Mouse (Mus musculus) brown adipose tissue, adult 24 weeks (tissue): ENCODE measurements around the gene Hmga2. TPM values are rescaled to one million over a fixed set of nuclear protein-coding genes. Genes with fewer than 3 reads are reported as not detected.

Experiments
- H3K27ac ChIP-seq: fragments of 200-500 bp; replicated peaks from 2 replicates; pipeline ENCODE4 v1.5.1; 2012; ENCODE audit warnings: low read depth, mild to moderate bottlenecking, low read length
- H3K4me1 ChIP-seq: fragments of 200-500 bp; 2 replicates; pipeline ENCODE4 v1.6.1; 2012; ENCODE audit warnings: low read length, mixed read lengths; ENCODE audit not compliant: control insufficient read depth, insufficient read depth, insufficient read length
- H3K4me3 ChIP-seq: fragments of 200-500 bp; 2 replicates; pipeline ENCODE4 v1.5.1; 2012; ENCODE audit warnings: low read depth, mild to moderate bottlenecking, low read length, moderate library complexity; ENCODE audit not compliant: insufficient read depth
- polyA plus RNA-seq: library from polyadenylated mRNA; stranded (reverse); fragments of >200 nt; gene quantifications from 2 replicates; pipeline ENCODE4 v1.2.4, GENCODE M21; 2012; ENCODE audit not compliant: missing spikeins, insufficient read depth, insufficient read length

The Hmga2 gene
- polyA plus RNA-seq: not detected in 2 replicates

DNA sequence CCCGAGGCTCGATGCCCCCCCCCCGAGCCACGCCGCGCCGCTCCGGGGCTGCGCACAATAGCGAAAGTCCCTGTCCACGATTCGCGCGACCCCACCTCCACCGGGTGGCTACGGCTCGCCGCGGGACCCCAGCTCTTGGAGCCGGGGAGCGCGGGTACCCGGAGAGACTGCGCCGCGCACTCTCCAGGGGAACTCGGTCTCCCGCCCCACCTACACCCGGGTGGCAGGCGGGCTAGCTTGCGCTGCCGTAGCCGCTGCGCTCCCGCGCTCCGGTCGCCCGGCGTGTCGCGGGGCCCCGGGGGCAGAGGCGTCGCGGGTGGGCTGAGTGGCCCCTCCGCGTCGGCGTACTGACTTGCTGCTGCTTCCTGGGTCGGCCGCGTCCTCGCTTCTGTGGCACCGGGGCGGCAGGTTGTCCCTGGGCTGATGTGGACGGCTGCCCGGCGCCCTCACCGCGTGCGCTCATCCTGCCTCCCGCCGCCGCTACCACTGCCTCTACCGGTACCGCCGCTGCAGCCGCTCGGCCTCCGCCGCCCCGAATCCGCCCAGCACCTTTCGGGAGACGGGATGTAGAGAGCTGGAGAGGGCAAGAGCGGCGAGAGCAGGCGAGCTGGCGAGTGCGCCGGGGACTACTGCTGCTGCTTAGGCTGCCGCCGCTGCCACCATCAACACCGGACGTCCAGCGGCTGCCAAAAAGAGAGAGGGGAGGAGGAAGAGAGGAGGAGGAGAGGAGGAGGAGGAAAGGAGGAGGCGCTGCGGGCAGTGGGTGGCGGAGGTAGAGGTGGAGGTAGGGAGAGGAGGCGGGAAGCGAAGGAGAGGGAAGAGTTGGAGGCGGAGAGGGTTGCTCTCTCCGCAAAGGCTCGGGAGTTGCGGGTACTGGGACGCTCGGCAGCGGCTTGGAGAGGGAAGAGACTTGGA lies at the start of gene Hmga2:
TSS of gene Hmga2 (minus strand) at position 869 of the 915 bp plus-strand sequence.
- Histone ChIP-seq H3K4me1 (peaks cover 13% of the 10 kb centered on the region), H3K4me3 (peak within 1 kb of the TSS; percentile 45), H3K27ac (no peak within 1 kb of the TSS)

- H3K4me1 ChIP-seq: no peaks in the 10 kb centered on the region
- H3K27ac ChIP-seq: no peak overlapping the region
- no peak overlapping the region for H3K4me3 ChIP-seq
These were observed 46.7 kb upstream of the Hmga2 start for GRCm38 (mm10) chr10:120522959-120523358.

GRCm38 (mm10) chr10:120521912-120522575 lies 45.8 kb upstream of the Hmga2 start:
- Histone ChIP-seq H3K27ac (no peak overlapping the region), H3K4me3 (no peak overlapping the region), H3K4me1 (no peaks in the 10 kb centered on the region)

GRCm38 (mm10) chr10:120516311-120516710 lies 40.0 kb upstream of the Hmga2 start:
- H3K4me3 ChIP-seq: no peak overlapping the region
- H3K4me1 ChIP-seq: no peaks in the 10 kb centered on the region
- no peak overlapping the region for H3K27ac ChIP-seq

DNA sequence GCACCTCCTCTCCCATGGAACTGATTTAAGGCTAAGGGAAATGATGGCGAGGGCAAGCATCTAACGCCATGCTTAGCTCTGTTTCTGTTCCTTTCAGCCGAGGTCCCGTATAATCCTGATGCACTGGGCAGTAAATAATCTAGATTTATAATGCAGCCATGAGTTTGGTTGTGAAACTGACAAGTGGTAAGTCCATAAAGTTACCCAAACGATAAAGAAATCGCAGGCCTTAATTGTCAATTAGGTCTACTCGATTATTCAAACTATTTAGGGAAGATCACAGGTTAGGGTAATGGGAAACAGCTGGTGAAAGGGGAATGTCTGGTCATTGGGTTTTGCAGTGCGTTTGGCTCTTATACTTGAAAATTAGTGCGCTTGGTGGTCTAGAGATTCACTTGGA lies 37.5 kb upstream of the Hmga2 start:
- no peaks in the 10 kb centered on the region for H3K4me1 ChIP-seq
- H3K4me3 ChIP-seq: no peak overlapping the region
- no peak overlapping the region for H3K27ac ChIP-seq

DNA sequence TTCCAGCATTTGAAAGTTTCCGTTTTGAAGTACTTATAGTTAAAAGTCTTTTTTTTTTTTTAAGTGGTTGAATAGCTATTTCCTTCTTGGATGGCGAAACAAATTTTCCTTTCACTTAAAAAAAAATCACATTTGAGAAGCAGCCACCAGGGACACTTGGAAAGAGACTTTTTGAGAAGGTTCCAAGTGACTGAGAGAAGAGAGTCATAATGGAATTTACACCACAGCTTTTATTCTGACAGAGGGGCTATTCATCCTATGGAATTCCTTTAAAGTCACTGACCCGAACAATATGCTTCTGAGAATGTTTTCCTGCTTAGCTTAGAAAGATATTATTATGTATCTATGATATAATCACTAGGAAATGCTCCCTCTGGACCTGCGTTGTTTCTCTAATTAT lies 36.7 kb upstream of the Hmga2 start:
- Histone ChIP-seq H3K27ac (no peak overlapping the region), H3K4me3 (no peak overlapping the region), H3K4me1 (no peaks in the 10 kb centered on the region)

DNA sequence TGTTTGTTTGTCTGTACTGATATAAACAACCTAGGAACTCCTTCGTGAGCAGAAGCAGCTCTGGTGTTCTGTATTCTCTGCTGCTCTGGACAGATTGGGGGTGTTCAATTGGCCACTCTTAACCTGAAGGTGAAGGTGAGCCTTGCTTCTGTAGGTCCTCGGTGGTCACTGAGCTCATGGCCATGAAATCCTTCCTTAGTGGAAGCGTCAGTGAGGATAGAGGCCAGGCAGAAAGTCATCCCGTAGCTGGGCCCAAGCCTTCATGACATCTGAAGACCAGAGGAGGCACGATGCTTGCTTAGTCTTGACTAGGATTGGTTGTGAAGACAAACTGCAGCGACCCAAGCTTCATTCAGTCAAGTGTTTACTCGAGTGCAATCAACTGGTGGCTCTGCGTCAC lies 35.9 kb upstream of the Hmga2 start:
- H3K4me1 ChIP-seq: no peaks in the 10 kb centered on the region
- H3K27ac ChIP-seq: no peak overlapping the region
- H3K4me3 ChIP-seq: no peak overlapping the region

GRCm38 (mm10) chr10:120503959-120504358 lies 27.7 kb upstream of the Hmga2 start:
- Histone ChIP-seq H3K27ac (no peak overlapping the region), H3K4me1 (no peaks in the 10 kb centered on the region), H3K4me3 (no peak overlapping the region)

GRCm38 (mm10) chr10:120500794-120501193 lies 24.5 kb upstream of the Hmga2 start:
- no peaks in the 10 kb centered on the region for H3K4me1 ChIP-seq
- H3K27ac ChIP-seq: no peak overlapping the region
- H3K4me3 ChIP-seq: no peak overlapping the region

DNA sequence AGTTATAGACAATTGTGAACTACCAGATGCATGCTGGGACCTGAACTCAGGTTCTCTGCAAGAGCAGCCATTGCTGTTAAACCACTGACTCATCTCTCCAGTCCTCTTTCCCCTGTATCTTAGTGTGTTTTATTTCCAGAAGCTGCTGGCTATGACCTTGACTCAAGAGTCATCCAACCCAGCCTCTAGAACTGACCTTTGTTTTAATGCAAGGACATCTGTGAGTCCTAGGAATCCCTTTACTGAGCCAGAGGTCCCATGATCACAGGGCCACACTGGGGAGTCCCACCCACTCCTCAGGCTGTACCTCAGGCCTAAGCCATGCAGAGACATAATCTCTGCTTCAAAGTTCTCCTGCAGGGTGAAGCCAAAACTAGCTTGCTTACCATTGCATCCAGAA lies 21.8 kb upstream of the Hmga2 start:
- H3K27ac ChIP-seq: no peak overlapping the region
- H3K4me1 ChIP-seq: no peaks in the 10 kb centered on the region
- no peak overlapping the region for H3K4me3 ChIP-seq

- H3K27ac ChIP-seq: no peak overlapping the region
- H3K4me1 ChIP-seq: no peaks in the 10 kb centered on the region
- H3K4me3 ChIP-seq: no peak overlapping the region
These were observed 18.4 kb upstream of the Hmga2 start for GRCm38 (mm10) chr10:120494653-120495052.

GRCm38 (mm10) chr10:120491477-120491876 lies 15.2 kb upstream of the Hmga2 start:
- H3K27ac ChIP-seq: no peak overlapping the region
- H3K4me1 ChIP-seq: no peaks in the 10 kb centered on the region
- no peak overlapping the region for H3K4me3 ChIP-seq

- H3K27ac ChIP-seq: no peak overlapping the region
- H3K4me1 ChIP-seq: no peaks in the 10 kb centered on the region
- H3K4me3 ChIP-seq: no peak overlapping the region
These were observed 13.3 kb upstream of the Hmga2 start for GRCm38 (mm10) chr10:120489611-120490010.

DNA sequence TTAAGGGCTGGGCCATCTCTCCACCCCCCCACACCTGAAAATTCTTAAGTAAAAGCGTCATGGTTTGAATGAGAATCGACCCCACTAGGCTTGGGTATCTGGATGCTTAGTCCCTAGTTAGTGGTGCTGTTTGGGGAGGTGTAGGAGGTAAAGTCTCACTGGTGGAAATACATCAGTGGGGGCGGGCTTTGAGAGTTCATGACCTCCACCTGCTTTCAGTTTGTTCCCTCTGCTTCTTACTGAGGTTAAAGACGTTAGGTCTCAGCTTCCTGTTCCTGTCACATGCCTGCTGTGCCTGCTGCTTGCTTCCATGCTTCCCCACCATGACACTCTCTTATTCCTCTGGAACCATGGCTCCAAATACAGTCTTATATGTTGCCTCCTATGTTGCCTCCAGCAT lies 12.3 kb upstream of the Hmga2 start:
- H3K27ac ChIP-seq: no peak overlapping the region
- H3K4me3 ChIP-seq: no peak overlapping the region
- no peaks in the 10 kb centered on the region for H3K4me1 ChIP-seq

DNA sequence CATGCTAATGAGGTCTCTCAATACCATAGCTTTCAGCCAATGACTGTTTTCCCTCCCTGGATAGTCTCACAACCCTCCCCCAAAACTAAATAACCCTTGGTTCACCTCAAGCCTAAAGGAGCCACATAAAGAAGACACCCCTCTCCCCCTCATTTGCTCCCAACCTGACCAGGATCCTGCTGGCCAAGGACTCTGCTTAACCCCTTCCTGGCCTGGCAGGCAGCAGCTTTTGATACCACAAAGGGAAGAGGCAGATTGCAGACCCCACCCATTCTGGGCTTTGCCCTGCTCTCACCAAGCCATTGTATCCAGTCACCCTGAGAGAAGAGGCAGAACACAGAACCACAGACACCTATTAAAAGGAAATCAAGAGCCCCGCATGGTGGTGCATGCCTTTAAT lies 11.6 kb upstream of the Hmga2 start:
- H3K27ac ChIP-seq: no peak overlapping the region
- no peak overlapping the region for H3K4me3 ChIP-seq
- H3K4me1 ChIP-seq: no peaks in the 10 kb centered on the region

GRCm38 (mm10) chr10:120485461-120485860 lies 9.2 kb upstream of the Hmga2 start:
- Histone ChIP-seq H3K4me1 (no peaks in the 10 kb centered on the region), H3K27ac (no peak overlapping the region), H3K4me3 (no peak overlapping the region)
